Comparison of ENCODE assay signal across 23 mouse cellular contexts in the genomic region with DNA sequence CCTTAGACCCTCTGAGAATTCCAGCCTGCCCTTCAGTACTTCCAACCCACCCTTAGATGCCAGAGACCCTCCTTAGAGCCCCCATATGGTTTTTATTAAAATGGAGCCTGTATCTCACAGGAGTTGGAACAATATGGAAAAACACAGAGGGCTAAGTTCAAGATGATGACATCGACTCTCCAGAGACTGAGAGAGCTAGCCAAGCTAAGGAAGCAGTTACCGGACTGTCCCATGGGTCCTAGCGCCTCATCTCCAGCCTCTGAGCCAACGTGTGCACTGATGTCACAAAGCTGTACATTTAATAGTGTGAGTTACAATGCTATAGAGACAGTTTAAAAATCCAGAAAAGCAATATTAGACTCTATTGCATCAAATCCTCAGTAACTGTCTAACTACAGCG. TPM values are rescaled to one million over a fixed set of nuclear protein-coding genes. Genes with fewer than 3 reads are reported as not detected.
DNase-seq lines count a peak whose midpoint lies in the region; ATAC-seq and TF ChIP-seq lines count a peak whose summit lies in the region.
"Had no signal": no experiment of that assay in that cellular context is flagged by ENCODE, and none has a peak within 500 bp of the region (broad histone marks: within the 10 kb centered on the region; RNA-seq: fewer than 3 reads in every experiment).

No protein-coding gene starts in this region.

- no peaks in the 10 kb centered on the region for H3K79me2 ChIP-seq in liver, adult 2 months (ENCODE audit: control insufficient read depth, insufficient read depth, low read length)
- H3K79me2 ChIP-seq in CH12.LX (replicated peaks; ENCODE audit: control insufficient read depth, extremely low read depth, insufficient read depth, poor library complexity, severe bottlenecking), result no peaks in the 10 kb centered on the region

- TF ChIP-seq EP300 in CH12.LX (IDR thresholded peaks at IDR 0.05; ENCODE audit: low read length), result no peak

- no peaks in the 10 kb centered on the region for H3K9me3 ChIP-seq in liver, embryonic 12.5 days (replicated peaks)
- H3K9me3 ChIP-seq in CH12.LX (replicated peaks; ENCODE audit: low read length), result no peaks in the 10 kb centered on the region
- H3K9me3 ChIP-seq: embryonic facial prominence, embryonic 15.5 days; hindbrain, embryonic 15.5 days; liver, embryonic 13.5 days; midbrain, embryonic 13.5 days had no signal

- no peak overlapping the region for H3K9ac ChIP-seq in liver, adult 2 months (ENCODE audit: low read depth, low read length)
- H3K9ac ChIP-seq in liver, embryonic 12.5 days, result no peak overlapping the region
- H3K9ac ChIP-seq in CH12.LX (ENCODE audit: insufficient read depth, low read depth), result no peak overlapping the region
- H3K9ac ChIP-seq: embryonic facial prominence, embryonic 15.5 days; hindbrain, embryonic 15.5 days; liver, embryonic 13.5 days; midbrain, embryonic 13.5 days had no signal

- no peaks in the 10 kb centered on the region for H3K27me3 ChIP-seq in liver, adult 2 months (ENCODE audit: control insufficient read depth, insufficient read depth, low read length)
- H3K27me3 ChIP-seq in liver, embryonic 12.5 days (replicated peaks), result no peaks in the 10 kb centered on the region
- H3K27me3 ChIP-seq in CH12.LX (replicated peaks), result peaks cover 11% of the 10 kb centered on the region
- H3K27me3 ChIP-seq: embryonic facial prominence, embryonic 15.5 days; hindbrain, embryonic 15.5 days; liver, embryonic 13.5 days; midbrain, embryonic 13.5 days had no signal

- in situ Hi-C loops in CH12.LX (cut with MboI; ENCODE audit: low pct_ligation_motif_present, low pct_unique_long_range_greater_than_20kb, low sequenced_read_pairs), result loop anchor here (10.0 kb wide), 1 partner anchor 56 kb away; no protein-coding TSS in a partner anchor

- H3K36me3 ChIP-seq in liver, adult 2 months (ENCODE audit: control insufficient read depth, insufficient read depth, low read length), result no peaks in the 10 kb centered on the region
- H3K36me3 ChIP-seq in liver, embryonic 12.5 days, result no peaks in the 10 kb centered on the region
- H3K36me3 ChIP-seq in CH12.LX (replicated peaks in 1 of 2; ENCODE audit: control insufficient read depth in 1 of 2, insufficient read depth in 1 of 2, low read length in 1 of 2), result no peaks in the 10 kb centered on the region
- H3K36me3 ChIP-seq: embryonic facial prominence, embryonic 15.5 days; hindbrain, embryonic 15.5 days; liver, embryonic 13.5 days; midbrain, embryonic 13.5 days had no signal

- peaks cover 48% of the 10 kb centered on the region for H3K4me1 ChIP-seq in liver, adult 2 months (ENCODE audit: control insufficient read depth, insufficient read depth, low read length)
- peaks cover 36% of the 10 kb centered on the region for H3K4me1 ChIP-seq in liver, embryonic 12.5 days
- peaks cover 9 to 35% of the 10 kb centered on the region in 2 experiments for H3K4me1 ChIP-seq in CH12.LX (ENCODE audit: control insufficient read depth in 1 of 2, insufficient read depth in 2 of 2)
- peaks cover 7% of the 10 kb centered on the region; the same call in 1 of the 2 replicates for H3K4me1 ChIP-seq in brown adipose tissue, adult 24 weeks (ENCODE audit: control insufficient read depth, insufficient read depth, insufficient read length, low read length)
- H3K4me1 ChIP-seq: hindbrain, embryonic 15.5 days had no signal

- peak; percentile 84 for DNase-seq in liver, adult 2 months (ENCODE audit: extremely low read depth, low read depth, low spot score)
- DNase-seq in 3T3-L1 (ENCODE audit: low read depth, low spot score) (peak; percentile 90), CH12.LX (ENCODE audit: extremely low read depth) (peak; percentile 23)
- no peak for DNase-seq in thymus, postnatal 0 days (ENCODE audit: low spot score)
- no peak for DNase-seq in frontal cortex, postnatal 14 days (ENCODE audit: low spot score in 2 of 2)
- DNase-seq: adrenal gland, adult 2 months; cerebellum, adult 8-10 months; gastrocnemius, postnatal 14 days; heart, adult 11 months; kidney, adult 9 months; kidney, postnatal 14 days; left cerebral cortex, postnatal 4 days; liver, embryonic 13.5 days; lung, postnatal 10 days; thymus, postnatal 25 days had no signal

- 39% methylated on average over 5 of the region's 5 CpGs for WGBS in liver, adult 2 months
- 73% methylated on average over 5 of the region's 5 CpGs for WGBS in liver, embryonic 12.5 days (ENCODE audit: insufficient replicate concordance)

- TF ChIP-seq RAD21 in CH12.LX (IDR thresholded peaks at IDR 0.05; ENCODE audit: low read depth, low read length), result no peak

- no peak overlapping the region for H3K4me3 ChIP-seq in liver, adult 2 months (ENCODE audit: insufficient read depth, low read depth, low read length)
- H3K4me3 ChIP-seq in liver, embryonic 12.5 days, result no peak overlapping the region
- no peak overlapping the region for H3K4me3 ChIP-seq in CH12.LX (replicated peaks in 1 of 3; ENCODE audit: low read depth in 2 of 3, low read length in 2 of 3, poor library complexity in 1 of 3)
- H3K4me3 ChIP-seq in brown adipose tissue, adult 24 weeks (ENCODE audit: insufficient read depth, low read depth, low read length), result no peak overlapping the region
- H3K4me3 ChIP-seq: embryonic facial prominence, embryonic 15.5 days; hindbrain, embryonic 15.5 days; liver, embryonic 13.5 days; midbrain, embryonic 13.5 days had no signal

- H3K4me2 ChIP-seq in liver, embryonic 12.5 days, result no peak overlapping the region
- no peak overlapping the region for H3K4me2 ChIP-seq in CH12.LX (ENCODE audit: insufficient read depth, low read depth, poor library complexity, severe bottlenecking)
- H3K4me2 ChIP-seq: embryonic facial prominence, embryonic 15.5 days; heart, embryonic 11.5 days; hindbrain, embryonic 15.5 days; liver, embryonic 13.5 days; midbrain, embryonic 13.5 days had no signal

- ATAC-seq in liver, embryonic 12.5 days, result no peak
- ATAC-seq: forebrain, embryonic 14.5 days; midbrain, embryonic 13.5 days; Patski had no signal

- TF ChIP-seq POLR2A in liver, adult 2 months (IDR thresholded peaks at IDR 0.05; ENCODE audit: extremely low read depth, insufficient read depth, low read length), result no peak
- TF ChIP-seq POLR2A in CH12.LX (IDR thresholded peaks at IDR 0.05; ENCODE audit: low read depth, low read length), result no peak

- TF ChIP-seq CTCF in liver, adult 2 months (IDR thresholded peaks at IDR 0.05; ENCODE audit: low read depth, low read length), result no peak
- no peak for TF ChIP-seq CTCF in CH12.LX (conservative IDR thresholded peaks at IDR 0.05 in 1 of 2, IDR thresholded peaks at IDR 0.05 in 1 of 2; ENCODE audit: low read depth in 2 of 2, low read length in 2 of 2)

- peak overlapping the region; percentile 97 for H3K27ac ChIP-seq in liver, adult 2 months (replicated peaks; ENCODE audit: insufficient read depth, low read depth, low read length)
- H3K27ac ChIP-seq in liver, embryonic 12.5 days, result no peak overlapping the region
- H3K27ac ChIP-seq in CH12.LX (ENCODE audit: insufficient read depth, low read depth), result no peak overlapping the region
- H3K27ac ChIP-seq in brown adipose tissue, adult 24 weeks (replicated peaks; ENCODE audit: low read depth, low read length), result peak overlapping the region; percentile 75
- H3K27ac ChIP-seq: embryonic facial prominence, embryonic 15.5 days; hindbrain, embryonic 15.5 days; liver, embryonic 13.5 days; midbrain, embryonic 13.5 days had no signal

- dilution Hi-C loops in CH12.LX (cut with MboI; ENCODE audit: extremely low pct_ligation_motif_present, extremely low pct_unique_long_range_greater_than_20kb, low sequenced_read_pairs), result no loop called here

TF ChIP-seq in CH12.LX, 34 proteins besides CTCF, POLR2A, EP300 and RAD21:
- TF ChIP-seq ZC3H11A (IDR thresholded peaks at IDR 0.05; ENCODE audit: low read depth, low read length) (no peak), USF2 (conservative IDR thresholded peaks at IDR 0.05; ENCODE audit: low read depth, low read length) (no peak), SMC3 (IDR thresholded peaks at IDR 0.05; ENCODE audit: low read depth, low read length) (no peak), ETS1 (conservative IDR thresholded peaks at IDR 0.05; ENCODE audit: low read depth, low read length) (no peak), ZNF384 (IDR thresholded peaks at IDR 0.05; ENCODE audit: low read depth, low read length) (no peak), GABPA (IDR thresholded peaks at IDR 0.05; ENCODE audit: insufficient replicate concordance, low read depth, low read length) (no peak), CHD2 (IDR thresholded peaks at IDR 0.05; ENCODE audit: low read length) (no peak), JUND (conservative IDR thresholded peaks at IDR 0.05; ENCODE audit: low read depth, low read length) (no peak), POLR2AphosphoS2 (IDR thresholded peaks at IDR 0.05; ENCODE audit: low read depth, low read length) (no peak), MAFK (IDR thresholded peaks at IDR 0.05; ENCODE audit: insufficient replicate concordance, low read length) (no peak), PAX5 (IDR thresholded peaks at IDR 0.05; ENCODE audit: low read length) (no peak), NELFE (IDR thresholded peaks at IDR 0.05; ENCODE audit: low read depth, low read length) (no peak), MEF2A (IDR thresholded peaks at IDR 0.05; ENCODE audit: borderline replicate concordance, low read depth, low read length) (no peak)

RNA-seq across cellular contexts. Expression of gene Ttpal, which starts 11.1 kb away (rescaled TPM):
- total RNA-seq in liver, adult 2 months (2014; rRNA removed), result 9.3 and 9.7 TPM in 2 replicates
- polyA plus RNA-seq in liver, adult 2 months (2012; rRNA removed), result 8.1 and 12.4 TPM in 2 replicates
- 18.2 and 20.4 TPM in 2 replicates for polyA plus RNA-seq in liver, embryonic 12.5 days (2016; fragmentation: Nextera tagmentation; extraction: Ambion mirVana)
- 25.7 and 26.2 TPM in 2 replicates for total RNA-seq in CH12.LX (2012; rRNA removed)
- total RNA-seq in CH12.LX (2014; rRNA removed), result 32.5 and 38.9 TPM in 2 replicates
- 17.3 and 21.9 TPM in 2 replicates for polyA plus RNA-seq in CH12.LX (2012; ENCODE audit: insufficient read length, low read depth)
- 4.8 and 5.8 TPM in 2 replicates for polyA plus RNA-seq in brown adipose tissue, adult 24 weeks (2012; ENCODE audit: insufficient read depth, insufficient read length, missing spikeins)
- polyA plus RNA-seq in thymus, postnatal 0 days (2015; fragmentation: Nextera tagmentation; extraction: Ambion mirVana), result 33.0 and 34.4 TPM in 2 replicates

RNA-seq across cellular contexts. Expression of gene Serinc3, which starts 53.9 kb away (rescaled TPM):
- 123 TPM in 2 replicates for total RNA-seq in liver, adult 2 months (2014; rRNA removed)
- polyA plus RNA-seq in liver, adult 2 months (2012; rRNA removed), result 122 and 124 TPM in 2 replicates
- polyA plus RNA-seq in liver, embryonic 12.5 days (2016; fragmentation: Nextera tagmentation; extraction: Ambion mirVana), result 127 and 132 TPM in 2 replicates
- total RNA-seq in CH12.LX (2012; rRNA removed), result 345 and 358 TPM in 2 replicates
- total RNA-seq in CH12.LX (2014; rRNA removed), result 411 and 467 TPM in 2 replicates
- 493 and 611 TPM in 2 replicates for polyA plus RNA-seq in CH12.LX (2012; ENCODE audit: insufficient read length, low read depth)
- 113 and 134 TPM in 2 replicates for polyA plus RNA-seq in brown adipose tissue, adult 24 weeks (2012; ENCODE audit: insufficient read depth, insufficient read length, missing spikeins)
- 74.1 and 74.4 TPM in 2 replicates for polyA plus RNA-seq in thymus, postnatal 0 days (2015; fragmentation: Nextera tagmentation; extraction: Ambion mirVana)

Comparison
In these comparisons a context has a peak if more than half of its experiments do, and no peak if none do; other contexts are left out.
1. H3K27ac ChIP-seq: peak in liver, adult 2 months (single experiment) and brown adipose tissue, adult 24 weeks (single experiment); none in liver, embryonic 12.5 days (single experiment) and CH12.LX (single experiment).
2. DNase-seq: peak in liver, adult 2 months (single experiment), 3T3-L1 (single experiment) and CH12.LX (single experiment); none in thymus, postnatal 0 days (single experiment) and frontal cortex, postnatal 14 days (0 of 2).